In the genomic region with DNA sequence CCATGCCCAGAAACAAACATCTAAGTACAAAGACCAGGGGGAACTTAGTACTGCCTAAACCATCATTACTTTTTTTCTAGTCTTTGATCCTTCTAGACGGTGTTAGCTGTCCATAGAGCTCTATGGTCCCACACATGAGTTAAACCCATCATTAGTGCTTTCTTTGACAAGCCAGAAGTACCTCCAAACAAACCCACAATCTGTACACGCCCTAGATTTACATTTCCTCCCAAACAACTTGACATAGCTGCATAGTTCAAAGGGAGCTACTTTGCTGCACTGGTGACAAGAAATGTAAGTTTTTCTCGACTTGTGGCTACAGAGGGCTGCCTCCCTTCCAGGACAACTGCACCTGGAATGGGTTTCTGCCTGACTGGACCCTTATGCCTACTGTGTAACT, we compare ENCODE assay signal across 20 mouse cellular contexts. TPM values are rescaled to one million over a fixed set of nuclear protein-coding genes. Genes with fewer than 3 reads are reported as not detected.
A peak's percentile ranks its signal among the peaks of the same experiment; 100 is the strongest.
DNase-seq lines count a peak whose midpoint lies in the region.
"Had no signal": no experiment of that assay in that cellular context is flagged by ENCODE, and none has a peak within 500 bp of the region (broad histone marks: within the 10 kb centered on the region; RNA-seq: fewer than 3 reads in every experiment).

No protein-coding gene starts in this region.

- intact Hi-C loops in heart, postnatal 25 days (cut with DNase I) = no loop called here

- DNase-seq in CD4-positive helper T cell, adult 2 months (ENCODE audit: low read depth, low spot score) = peak; percentile 51
- DNase-seq in T-cell, adult 2 months (ENCODE audit: low spot score) = peak; percentile 11
- DNase-seq in induced T-regulatory cell, adult 2 months (ENCODE audit: low read depth) = peak; percentile 48
- DNase-seq in heart, postnatal 25 days (ENCODE audit: low spot score) = no peak
- DNase-seq in spleen, adult 18-20 months = no peak
- no peak for DNase-seq in ovary, postnatal 10 days (ENCODE audit: low spot score)
- DNase-seq: adrenal gland, adult 8-10 months; adrenal gland, postnatal 25 days; cerebellum, adult 18-20 months; cerebellum, adult 9-10 months; cerebellum, postnatal 25 days; forebrain, postnatal 0 days; gastrocnemius, adult 2 months; gastrocnemius, postnatal 14 days; heart, adult 11 months; heart, postnatal 14 days; kidney, adult 18-20 months had no signal

RNA-seq across cellular contexts. Expression of gene Cdhr3, which starts 16.4 kb away (rescaled TPM):
- total RNA-seq in heart, postnatal 25 days (2021) = under 1 TPM; 0.67 to 0.73 TPM
- total RNA-seq: adrenal gland, postnatal 25 days; common myeloid progenitor, adult 5-6 weeks; ES-E14; hematopoietic stem cell, adult 5-6 weeks had no signal

Comparison
In these comparisons a context has a peak if more than half of its experiments do, and no peak if none do; other contexts are left out.
1. DNase-seq: peak in CD4-positive helper T cell, adult 2 months (single experiment), T-cell, adult 2 months (single experiment) and induced T-regulatory cell, adult 2 months (single experiment); none in heart, postnatal 25 days (single experiment), spleen, adult 18-20 months (0 of 2) and ovary, postnatal 10 days (single experiment).